Mouse (Mus musculus) brain, embryonic 14.5 days (tissue): ENCODE data around the gene Fsip1. TPM values are rescaled to one million over a fixed set of nuclear protein-coding genes. Genes with fewer than 3 reads are reported as not detected.

Source experiments
- DNase-seq: peaks from one replicate; pipeline ENCODE4 v3.0.0-alpha.2; 2011; ENCODE audit warnings: low read depth
- CTCF ChIP-seq: fragments of 200-500 bp; IDR thresholded peaks from 2 replicates; pipeline ENCODE4 v1.5.1; 2012; ENCODE audit warnings: inconsistent platforms, mild to moderate bottlenecking, moderate library complexity, borderline replicate concordance; ENCODE audit not compliant: insufficient read depth, insufficient read length; ENCODE audit errors: extremely low read depth
- POLR2A ChIP-seq: fragments of 200-500 bp; IDR thresholded peaks from 2 replicates; pipeline ENCODE4 v1.6.1; 2012; ENCODE audit warnings: mild to moderate bottlenecking, inconsistent platforms, borderline replicate concordance; ENCODE audit not compliant: poor library complexity, insufficient read depth, insufficient read length, severe bottlenecking; ENCODE audit errors: extremely low read depth
- polyA plus RNA-seq: library from polyadenylated mRNA; depleted of rRNA; stranded (reverse); fragments of >200 nt; gene quantifications from 2 replicates; pipeline ENCODE4 v1.2.3, GENCODE M21; 2012

Gene Fsip1
- polyA plus RNA-seq, 1 experiment, result 2.3 TPM

GRCm38 (mm10) chr2:118127516-118128288 lies 129.1 kb downstream of the Fsip1 start:
- no peak for TF ChIP-seq POLR2A
- TF ChIP-seq CTCF, result no peak
- DNase-seq, result no peak

- DNase-seq, result peak; percentile 45
- no peak for TF ChIP-seq CTCF
Measured at GRCm38 (mm10) chr2:118125943-118126470, 130.8 kb downstream of the Fsip1 start.

GRCm38 (mm10) chr2:118125211-118125939 lies 131.4 kb downstream of the Fsip1 start:
- TF ChIP-seq CTCF (no peak), POLR2A (no peak)

GRCm38 (mm10) chr2:118124437-118124836 lies 132.3 kb downstream of the Fsip1 start:
- no peak for TF ChIP-seq CTCF
- no peak for TF ChIP-seq POLR2A

More at GRCm38 (mm10) chr2:118125211-118125939, 131.4 kb downstream of the Fsip1 start:
- no peak for DNase-seq

GRCm38 (mm10) chr2:118123743-118124142 lies 133.0 kb downstream of the Fsip1 start:
- TF ChIP-seq CTCF, result no peak
- TF ChIP-seq POLR2A, result no peak

More at GRCm38 (mm10) chr2:118124437-118124836, 132.3 kb downstream of the Fsip1 start:
- no peak for DNase-seq

GRCm38 (mm10) chr2:118122291-118122690 lies 134.5 kb downstream of the Fsip1 start:
- no peak for DNase-seq
- TF ChIP-seq POLR2A, result no peak

More at GRCm38 (mm10) chr2:118123743-118124142, 133.0 kb downstream of the Fsip1 start:
- no peak for DNase-seq

GRCm38 (mm10) chr2:118120751-118121150 lies 136.0 kb downstream of the Fsip1 start:
- DNase-seq, result no peak
- TF ChIP-seq POLR2A (no peak), CTCF (no peak)

- no peak for DNase-seq
- TF ChIP-seq POLR2A, result no peak
- no peak for TF ChIP-seq CTCF
Measured at GRCm38 (mm10) chr2:118120095-118120494, 136.7 kb downstream of the Fsip1 start.

- no peak for TF ChIP-seq POLR2A
- TF ChIP-seq CTCF, result no peak
- DNase-seq, result no peak
Measured at GRCm38 (mm10) chr2:118119684-118120083, 137.1 kb downstream of the Fsip1 start.

- DNase-seq, result no peak
- TF ChIP-seq CTCF, result no peak
- TF ChIP-seq POLR2A, result no peak
Measured at GRCm38 (mm10) chr2:118118515-118118914, 138.3 kb downstream of the Fsip1 start.

- TF ChIP-seq CTCF (no peak), POLR2A (no peak)
- DNase-seq, result no peak
Measured at GRCm38 (mm10) chr2:118118045-118118444, 138.7 kb downstream of the Fsip1 start.
